Mouse (Mus musculus) liver (tissue): ENCODE data around the gene Ttn.

Source experiments
- DNase-seq: peaks from one replicate; pipeline ENCODE4 v3.0.0-alpha.2; 2020; ENCODE audit warnings: mixed read lengths

The Ttn gene

DNA sequence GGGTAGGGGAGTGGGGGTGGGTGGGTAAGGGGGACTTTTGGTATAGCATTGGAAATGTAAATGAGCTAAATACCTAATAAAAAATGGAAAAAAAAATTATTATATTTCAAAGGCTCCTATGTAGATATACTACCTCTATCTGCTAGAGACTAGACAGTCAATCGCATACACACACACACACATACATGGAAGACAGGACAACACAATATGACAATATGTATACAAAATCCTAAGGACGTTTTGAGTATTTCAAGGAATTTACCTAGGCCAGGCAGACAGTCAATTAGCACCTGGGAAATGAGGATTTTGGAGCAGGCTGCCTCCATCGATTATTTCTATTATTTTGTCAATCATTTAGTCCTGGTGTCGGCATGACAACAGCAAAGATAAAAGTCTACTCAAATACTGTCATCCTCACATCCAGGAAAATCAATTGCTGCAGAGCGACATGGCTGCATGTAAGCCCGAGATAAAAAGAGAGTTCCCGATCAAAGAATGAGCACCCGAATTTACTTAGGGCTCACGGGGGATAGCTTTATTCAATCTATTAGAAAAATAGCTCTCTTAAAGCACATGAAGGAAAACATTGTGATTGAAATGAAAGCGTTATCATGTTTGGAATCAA lies 20.8 kb downstream of the Ttn start:
- no peak for DNase-seq

DNA sequence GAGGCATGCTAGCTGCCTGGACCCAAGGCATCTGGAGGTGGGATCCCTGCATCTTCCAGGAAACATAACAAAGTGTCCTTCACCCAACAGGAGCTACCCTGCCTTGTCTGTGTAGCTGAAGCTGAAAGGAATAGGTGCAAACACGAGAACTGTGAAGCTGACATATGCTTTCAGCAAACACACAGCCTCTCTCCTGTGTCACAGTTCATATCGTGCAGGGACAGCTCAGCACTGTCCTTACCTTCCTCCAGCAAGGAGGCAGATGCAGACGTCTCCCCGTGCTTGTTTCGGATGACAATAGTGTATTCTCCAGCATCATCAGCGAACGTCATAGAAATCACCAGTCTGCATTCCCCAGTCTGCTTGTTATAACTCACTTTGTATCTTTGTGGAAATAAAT lies 32.6 kb downstream of the Ttn start:
- DNase-seq = no peak

DNA sequence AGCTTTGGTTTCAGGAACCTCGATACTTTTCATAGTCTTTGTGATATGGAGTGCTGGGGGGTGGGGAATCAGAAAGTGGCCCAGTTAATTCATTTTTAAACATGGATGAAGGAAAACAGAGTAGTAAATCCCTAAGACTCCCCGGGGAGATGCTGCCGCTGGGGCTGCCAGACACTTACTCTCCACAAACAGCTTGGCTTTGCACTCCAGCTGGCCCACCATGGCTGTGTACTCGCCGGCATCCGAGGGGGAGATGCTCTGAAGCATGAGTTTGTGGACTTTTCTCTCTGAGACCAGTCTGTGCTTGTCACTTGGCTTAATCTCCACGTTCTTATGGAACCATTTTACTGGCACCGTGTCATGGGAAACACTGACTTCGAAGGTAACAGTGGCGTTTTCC lies 43.8 kb downstream of the Ttn start:
- DNase-seq = no peak

DNA sequence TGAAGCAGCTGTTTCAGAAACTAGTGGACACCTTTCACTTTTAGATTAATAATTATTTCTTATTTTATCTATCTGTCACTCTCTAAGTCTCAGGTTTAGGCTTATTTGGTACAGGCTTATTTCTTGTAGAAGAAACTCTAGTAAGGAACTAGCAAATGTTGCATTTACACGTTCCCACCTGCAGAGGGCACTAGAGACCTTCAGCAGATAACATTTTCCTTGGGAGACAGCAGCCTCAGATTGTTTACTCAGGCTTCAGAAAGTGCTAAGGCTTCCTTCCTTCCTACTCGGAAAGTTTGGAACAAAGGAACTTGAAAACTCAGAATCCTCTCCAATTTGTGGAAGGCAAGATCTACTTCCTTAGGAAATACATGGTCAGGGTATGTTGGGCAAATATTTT lies 52.6 kb downstream of the Ttn start:
- peak; percentile 51 for DNase-seq

DNA sequence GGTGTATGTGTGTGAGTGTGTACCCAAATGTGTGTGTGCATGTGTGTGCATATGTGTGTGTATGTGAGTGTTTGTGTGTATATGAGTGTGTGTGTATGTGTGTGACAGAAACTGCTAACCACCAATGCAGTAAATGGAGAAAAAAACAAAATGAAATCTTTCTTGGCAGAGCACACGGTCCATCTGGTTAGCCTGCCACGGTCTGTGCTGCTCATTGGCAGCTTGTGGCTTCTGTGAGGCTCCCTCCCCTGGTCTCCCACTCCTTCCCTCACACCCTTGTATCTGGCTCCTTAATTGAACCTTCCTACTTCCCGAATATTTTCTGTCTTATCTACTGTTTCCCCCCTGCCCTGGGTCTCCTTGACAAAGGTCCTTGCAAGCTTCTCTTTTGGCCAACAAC lies 53.5 kb downstream of the Ttn start:
- DNase-seq = no peak

DNA sequence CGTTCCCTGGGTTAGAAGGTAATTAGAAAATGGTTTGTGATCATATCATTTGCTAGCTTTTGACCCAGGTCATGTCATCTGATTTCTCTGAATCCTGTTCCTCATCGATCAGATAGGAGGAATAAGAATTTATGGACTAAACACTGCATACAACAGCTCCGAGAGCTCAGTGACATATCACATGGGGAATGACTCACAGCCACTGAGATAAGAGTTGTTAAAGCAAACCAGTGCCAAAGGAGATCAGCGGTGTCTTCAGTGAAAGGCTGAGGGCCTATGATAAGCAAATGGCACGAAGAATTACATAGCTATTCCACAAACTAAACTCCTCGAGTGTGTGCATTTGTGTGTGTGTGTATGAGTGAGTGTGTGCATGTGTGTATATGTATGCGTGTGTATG lies 54.0 kb downstream of the Ttn start:
- no peak for DNase-seq

GRCm38 (mm10) chr2:76926927-76927326 lies 55.4 kb downstream of the Ttn start:
- DNase-seq = no peak

GRCm38 (mm10) chr2:76914959-76915358 lies 67.4 kb downstream of the Ttn start:
- no peak for DNase-seq

DNA sequence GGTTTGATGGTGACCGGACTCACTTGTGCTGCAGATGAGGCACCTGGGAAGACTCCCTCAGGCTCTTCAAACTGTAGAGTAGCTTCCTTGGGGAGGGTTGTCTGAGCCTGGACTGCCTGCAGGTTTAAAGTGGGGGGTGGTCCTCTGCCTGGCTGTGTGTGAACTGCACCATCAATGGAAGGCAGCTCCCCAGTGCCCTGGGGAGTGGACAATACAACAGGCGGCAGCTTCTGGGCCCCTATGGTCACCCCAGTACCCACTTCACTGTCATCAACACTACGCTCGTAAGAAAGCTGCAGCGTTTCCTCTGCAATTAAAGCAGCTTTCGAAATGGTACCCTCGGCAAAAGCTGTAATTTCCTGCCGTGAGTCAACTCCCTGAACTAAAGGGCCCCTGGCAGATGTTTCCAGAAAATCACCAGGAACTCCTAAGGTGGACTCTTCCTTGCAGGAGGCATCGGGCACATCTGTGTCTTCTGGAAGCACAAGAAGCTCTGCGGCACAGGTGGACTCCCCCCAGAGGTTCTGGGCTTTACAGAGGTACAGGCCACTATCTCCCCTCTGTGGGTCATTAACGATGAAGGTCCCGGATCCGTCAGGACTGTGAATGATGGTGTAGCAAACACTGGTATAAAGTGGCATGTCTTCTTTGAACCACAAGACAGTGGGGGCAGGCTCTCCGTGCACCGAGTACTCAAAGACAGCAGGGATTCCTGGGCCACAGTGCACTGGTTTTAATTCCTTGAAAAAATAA lies 73.5 kb downstream of the Ttn start:
- DNase-seq = no peak

GRCm38 (mm10) chr2:76903351-76903750 lies 79.0 kb downstream of the Ttn start:
- no peak for DNase-seq

DNA sequence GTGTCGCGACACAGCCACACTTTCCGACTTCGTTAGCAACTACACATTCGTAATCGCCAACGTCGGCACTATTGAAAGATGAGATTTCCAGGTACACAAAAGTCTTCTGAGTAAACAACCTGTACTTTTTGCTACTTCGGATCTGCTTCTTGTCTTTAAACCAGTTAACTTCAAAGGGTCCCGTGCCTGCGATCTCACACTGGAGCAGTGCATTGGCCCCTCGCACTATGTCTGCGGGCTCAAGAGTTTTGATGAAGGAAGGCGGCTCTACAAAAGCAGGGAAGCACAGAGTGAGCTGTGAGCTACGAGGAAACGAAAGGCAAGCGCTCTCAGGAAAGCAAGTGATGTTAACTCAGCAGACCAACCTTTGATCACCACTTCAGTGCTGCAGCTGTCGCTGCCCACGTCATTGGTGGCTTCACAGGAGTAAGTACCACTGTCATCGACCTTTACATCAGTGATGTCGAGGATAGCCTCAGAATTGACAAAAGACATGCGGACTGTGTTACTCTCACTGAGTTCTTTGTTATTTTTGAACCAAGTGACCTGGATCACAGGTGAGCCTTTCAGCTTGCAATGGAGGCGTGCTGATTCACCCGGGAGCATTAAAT lies 80.8 kb downstream of the Ttn start:
- no peak for DNase-seq

DNA sequence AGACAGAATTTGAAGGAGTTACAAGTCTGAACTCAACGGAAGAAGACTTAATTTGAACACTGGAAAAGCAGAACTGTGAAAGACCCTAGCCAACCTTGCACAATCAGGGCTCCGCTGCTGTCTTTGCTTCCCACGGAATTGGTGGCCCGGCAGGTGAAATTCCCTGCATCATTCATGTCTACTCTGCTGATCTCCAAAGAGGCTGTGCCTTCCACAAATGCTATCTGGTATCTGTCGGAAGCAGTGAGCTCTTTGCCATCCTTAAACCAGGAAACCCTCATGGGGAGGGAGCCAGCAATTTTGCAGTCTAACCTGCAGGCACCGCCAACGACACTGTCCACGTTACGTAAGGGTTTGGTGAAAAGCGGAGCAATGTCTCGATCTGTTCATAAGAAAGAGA lies 82.5 kb downstream of the Ttn start:
- DNase-seq = no peak

DNA sequence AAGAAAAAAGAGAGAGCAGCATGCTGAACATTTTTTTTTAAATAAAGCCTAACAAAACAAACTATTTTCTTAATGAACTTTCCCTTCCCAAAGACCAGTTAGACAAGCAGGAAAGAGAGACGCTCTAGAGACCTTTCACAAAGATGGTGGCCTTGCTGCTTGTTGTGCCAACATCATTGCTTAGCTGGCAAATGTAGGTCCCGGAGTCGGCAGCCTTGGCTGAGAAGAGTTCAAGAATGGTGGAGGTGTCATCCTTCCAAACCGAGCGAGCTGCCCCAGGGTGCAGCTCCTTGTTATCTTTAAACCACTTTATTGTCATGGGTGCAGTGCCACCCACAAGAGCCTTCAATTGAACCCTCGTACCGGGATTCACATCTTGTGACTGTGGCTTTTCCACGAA lies 85.4 kb downstream of the Ttn start:
- no peak for DNase-seq

GRCm38 (mm10) chr2:76895327-76895726 lies 87.0 kb downstream of the Ttn start:
- no peak for DNase-seq

DNA sequence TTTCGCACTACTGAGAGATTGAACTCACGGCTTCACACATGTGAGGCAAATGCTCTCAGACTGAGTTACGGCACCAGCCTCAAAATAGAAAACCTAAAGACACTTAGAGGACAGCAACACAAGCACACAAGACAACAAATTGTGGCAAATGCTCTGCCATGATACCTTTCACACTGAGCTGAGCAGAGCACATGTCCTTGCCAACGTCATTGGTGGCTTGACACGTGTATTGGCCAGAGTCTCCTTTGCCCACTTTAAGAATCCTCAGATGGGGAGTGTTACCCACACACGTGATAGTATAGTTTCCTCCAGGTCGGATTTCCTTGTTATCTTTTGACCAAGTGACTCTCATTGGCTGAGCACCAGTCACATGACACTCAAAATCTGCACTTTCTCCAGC lies 93.6 kb downstream of the Ttn start:
- DNase-seq = no peak

DNA sequence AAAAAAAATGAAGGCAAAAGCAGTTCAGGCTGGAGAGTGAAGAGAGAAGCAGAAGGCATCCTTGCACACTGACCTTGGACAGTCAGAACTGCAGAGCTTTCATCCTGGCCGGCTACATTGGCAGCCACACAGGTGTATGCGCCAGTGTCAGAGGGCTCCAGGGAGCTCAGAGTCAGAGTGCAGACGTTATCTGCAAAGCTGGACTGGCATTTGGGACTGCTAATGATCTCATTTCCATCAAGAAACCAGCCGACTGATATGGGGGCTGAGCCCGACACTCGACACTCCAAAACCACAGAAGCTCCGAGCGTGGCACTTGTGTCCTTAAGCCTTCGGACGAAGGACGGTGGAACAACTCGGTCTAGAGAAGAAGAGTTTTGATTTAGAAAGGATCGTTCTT lies 96.5 kb downstream of the Ttn start:
- DNase-seq = no peak

GRCm38 (mm10) chr2:76881406-76881805 lies 100.9 kb downstream of the Ttn start:
- no peak for DNase-seq

DNA sequence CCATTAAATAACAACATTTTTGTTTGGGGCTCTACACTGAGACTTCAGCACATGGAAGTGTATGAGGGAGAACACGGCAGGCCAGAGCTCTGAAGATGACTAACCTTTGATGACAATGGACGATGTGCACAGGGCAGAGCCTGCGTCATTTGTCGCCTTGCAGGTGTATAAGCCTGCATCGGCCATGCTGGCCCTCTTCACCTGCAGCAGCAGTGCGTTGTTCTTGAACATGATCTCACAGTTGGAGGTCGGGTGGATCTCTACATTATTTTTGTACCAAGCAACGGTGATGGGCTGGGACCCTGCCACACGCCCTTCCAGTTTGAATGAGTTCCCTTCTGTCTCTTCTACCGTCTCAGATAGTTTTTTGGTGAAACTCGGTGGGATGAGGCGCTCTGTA lies 106.8 kb downstream of the Ttn start:
- DNase-seq = no peak

DNA sequence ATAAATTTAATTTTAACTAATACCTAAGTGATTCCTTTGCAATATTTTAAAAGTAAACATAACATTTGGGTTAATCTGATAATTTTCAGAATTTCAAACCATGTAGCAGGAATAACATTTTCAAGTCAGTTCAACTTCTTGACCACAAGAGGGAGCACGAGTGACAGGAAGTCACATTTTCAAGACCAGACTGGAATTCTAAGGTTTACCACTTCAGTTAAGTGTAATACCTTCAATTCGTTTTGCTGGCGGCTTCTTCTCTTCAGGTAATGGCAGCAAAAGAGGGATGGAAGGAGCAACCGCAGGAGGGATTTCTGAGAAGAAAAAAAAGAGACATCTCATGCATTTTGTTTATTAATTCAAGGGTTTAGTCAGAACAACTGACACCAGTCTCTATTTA lies 115.4 kb downstream of the Ttn start:
- DNase-seq = no peak

GRCm38 (mm10) chr2:76865497-76865896 lies 116.8 kb downstream of the Ttn start:
- DNase-seq = no peak

- no peak for DNase-seq
These were observed 121.0 kb downstream of the Ttn start for GRCm38 (mm10) chr2:76861327-76861726.

DNA sequence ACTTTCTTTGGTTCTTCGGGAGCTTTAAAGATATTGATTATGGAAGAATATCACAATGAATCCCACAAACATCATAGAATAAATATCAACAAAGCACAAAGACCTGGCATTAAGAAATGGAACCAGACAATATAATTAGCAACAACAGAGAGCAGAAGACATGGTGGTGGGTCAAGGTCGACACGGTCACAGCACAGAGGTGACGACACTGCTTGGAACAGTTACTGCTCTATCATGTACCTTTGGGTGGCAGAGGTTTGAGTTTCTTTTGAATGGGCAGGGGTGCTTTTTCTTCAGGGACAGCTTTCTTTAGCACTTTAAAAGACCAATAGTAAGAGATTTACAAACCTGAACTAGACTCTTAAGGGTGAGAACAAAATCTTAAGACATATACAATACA lies 132.3 kb downstream of the Ttn start:
- no peak for DNase-seq

DNA sequence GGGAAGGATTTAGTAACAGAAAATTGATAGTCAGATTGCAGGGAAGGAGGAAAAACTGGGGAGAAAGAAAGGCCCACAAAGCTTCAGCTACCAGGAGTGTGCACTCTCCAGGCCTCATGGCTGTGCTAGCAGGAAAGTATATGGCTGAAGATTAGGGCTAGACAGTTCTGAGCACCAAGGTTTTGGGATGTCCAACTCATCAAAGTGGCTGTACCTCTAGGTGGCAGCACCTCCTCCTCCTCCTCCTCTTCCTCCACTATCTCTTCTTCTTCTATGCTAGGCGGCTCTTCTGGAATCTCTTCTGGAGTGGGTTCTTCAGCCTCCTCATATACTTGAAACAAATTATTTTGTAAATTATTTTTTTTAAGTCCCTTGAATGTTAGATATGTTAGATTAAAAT lies 139.2 kb downstream of the Ttn start:
- DNase-seq = no peak

DNA sequence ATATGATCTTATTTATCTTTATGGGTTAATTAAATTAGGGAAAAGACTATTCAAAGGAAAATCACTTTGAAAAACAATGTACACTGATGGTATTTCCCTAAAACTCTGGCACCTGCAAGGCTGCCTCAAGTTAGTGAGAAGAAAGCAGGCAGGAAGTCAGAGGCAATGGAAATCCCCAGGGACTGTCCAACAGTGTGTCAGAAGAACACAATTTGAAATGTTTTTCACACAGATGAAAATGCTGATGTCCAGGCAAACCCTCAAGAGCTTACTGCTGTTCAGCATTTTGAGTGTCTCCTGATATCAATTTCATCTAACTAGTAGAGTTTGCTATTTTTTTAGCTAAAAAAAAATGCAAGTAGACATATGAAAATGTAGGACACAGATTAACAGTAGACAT lies 161.9 kb downstream of the Ttn start:
- no peak for DNase-seq

GRCm38 (mm10) chr2:76817796-76818195 lies 164.6 kb downstream of the Ttn start:
- no peak for DNase-seq
